Mouse (Mus musculus) 416B (cell line): ENCODE data around the gene Ddx10.
"Not testable (repeated sequence)": the region's sequence is repeated elsewhere in the genome, so short reads cannot be mapped to it uniquely, and the experiment has no call there.

ENCODE experiments used
- DNase-seq: peaks from one replicate; pipeline ENCODE4 v3.0.0; 2011; ENCODE audit warnings: low read depth

Gene Ddx10

GRCm38 (mm10) chr9:53144266-53144665 is 103.6 kb downstream of the Ddx10 start:
- peak; percentile 64 for DNase-seq

GRCm38 (mm10) chr9:53143508-53143907 is 104.3 kb downstream of the Ddx10 start:
- DNase-seq, result no peak

- not testable (repeated sequence) for DNase-seq
Measured at GRCm38 (mm10) chr9:53142424-53142823, 105.4 kb downstream of the Ddx10 start.

- no peak for DNase-seq
Measured at GRCm38 (mm10) chr9:53140610-53141165, 107.2 kb downstream of the Ddx10 start.

- peak; percentile 27 for DNase-seq
Measured at GRCm38 (mm10) chr9:53132826-53133225, 115.0 kb downstream of the Ddx10 start.

- DNase-seq, result peak; percentile 42
Measured at GRCm38 (mm10) chr9:53130460-53130859, 117.4 kb downstream of the Ddx10 start.

GRCm38 (mm10) chr9:53101103-53101502 is 146.8 kb downstream of the Ddx10 start:
- DNase-seq, result peak; percentile 86

- no peak for DNase-seq
Measured at GRCm38 (mm10) chr9:53095319-53096165, 152.3 kb downstream of the Ddx10 start.

- no peak for DNase-seq
Measured at GRCm38 (mm10) chr9:53094536-53094935, 153.3 kb downstream of the Ddx10 start.

- DNase-seq, result no peak
Measured at GRCm38 (mm10) chr9:53077626-53078025, 170.2 kb downstream of the Ddx10 start.

GRCm38 (mm10) chr9:53075931-53076330 is 171.9 kb downstream of the Ddx10 start:
- DNase-seq, result no peak

GRCm38 (mm10) chr9:53074443-53074842 is 173.4 kb downstream of the Ddx10 start:
- no peak for DNase-seq

GRCm38 (mm10) chr9:53073576-53074112 is 174.2 kb downstream of the Ddx10 start:
- no peak for DNase-seq

- DNase-seq, result no peak
Measured at GRCm38 (mm10) chr9:53072088-53072487, 175.8 kb downstream of the Ddx10 start.

GRCm38 (mm10) chr9:53070875-53071524 is 176.9 kb downstream of the Ddx10 start:
- no peak for DNase-seq

GRCm38 (mm10) chr9:53068166-53068565 is 179.7 kb downstream of the Ddx10 start:
- no peak for DNase-seq

GRCm38 (mm10) chr9:53066428-53066827 is 181.4 kb downstream of the Ddx10 start:
- no peak for DNase-seq

- DNase-seq, result no peak
Measured at GRCm38 (mm10) chr9:53065028-53065427, 182.8 kb downstream of the Ddx10 start.

- no peak for DNase-seq
Measured at GRCm38 (mm10) chr9:53064531-53064930, 183.3 kb downstream of the Ddx10 start.

- DNase-seq, result no peak
Measured at GRCm38 (mm10) chr9:53055306-53055705, 192.5 kb downstream of the Ddx10 start.
